Mouse (Mus musculus) MEL (cell line): ENCODE results near the gene Pdcd5. TPM values are rescaled to one million over a fixed set of nuclear protein-coding genes. Genes with fewer than 3 reads are reported as not detected.

Experiments
- DNase-seq: peaks from one replicate; pipeline ENCODE4 v3.0.0; 2011; ENCODE audit warnings: low read depth, low spot score
- H3K27ac ChIP-seq: 2 replicates; pipeline ENCODE4 v1.5.1; 2012; ENCODE audit warnings: low read depth, mild to moderate bottlenecking, control low read depth, low read length, moderate library complexity; ENCODE audit not compliant: control insufficient read depth
- H3K27me3 ChIP-seq, 2 experiments: fragments of 150-350 bp in 1 of 2; sonication (generic) in 1 of 2; 2 replicates each; pipeline ENCODE4 v1.6.1; 2012; ENCODE audit warnings: low read length in 2 of 2, mild to moderate bottlenecking in 2 of 2, improper control_type of control experiment in 1 of 2, moderate library complexity in 1 of 2; ENCODE audit not compliant: insufficient read depth in 2 of 2, control insufficient read depth in 1 of 2
- H3K36me3 ChIP-seq, 2 experiments: 2 replicates each; pipeline ENCODE4 v1.6.1; 2012 to 2014; ENCODE audit warnings: low read length in 2 of 2, improper control_type of control experiment in 1 of 2, inconsistent platforms in 1 of 2, mild to moderate bottlenecking in 1 of 2; ENCODE audit not compliant: insufficient read depth in 2 of 2, control insufficient read depth in 1 of 2
- H3K4me1 ChIP-seq, 2 experiments: fragments of 150-350 bp in 1 of 2; sonication (generic) in 1 of 2; 2 replicates each; pipeline ENCODE4 v1.6.1; 2012; ENCODE audit warnings: low read length in 2 of 2, improper control_type of control experiment in 1 of 2, mild to moderate bottlenecking in 1 of 2; ENCODE audit not compliant: insufficient read depth in 2 of 2, control insufficient read depth in 1 of 2
- H3K4me3 ChIP-seq, 2 experiments: fragments of 150-350 bp in 1 of 2; sonication (generic) in 1 of 2; 2 replicates each; pipeline ENCODE4 v1.5.1; 2012; ENCODE audit warnings: low read depth in 2 of 2, low read length in 2 of 2, mild to moderate bottlenecking in 2 of 2, moderate library complexity in 2 of 2, control low read depth in 1 of 2, improper control_type of control experiment in 1 of 2; ENCODE audit not compliant: control insufficient read depth in 1 of 2, insufficient read depth in 1 of 2
- H3K79me2 ChIP-seq: 2 replicates; pipeline ENCODE4 v1.6.1; 2012; ENCODE audit warnings: mild to moderate bottlenecking, low read length, moderate library complexity; ENCODE audit not compliant: control insufficient read depth, poor library complexity, insufficient read depth
- H3K9ac ChIP-seq: 2 replicates; pipeline ENCODE4 v1.6.1; 2012; ENCODE audit warnings: low read depth, mild to moderate bottlenecking, control low read depth, low read length, moderate library complexity; ENCODE audit not compliant: control insufficient read depth, poor library complexity, severe bottlenecking
- H3K9me3 ChIP-seq: fragments of 150-350 bp; sonication (generic); replicated peaks from 2 replicates; pipeline ENCODE4 v1.6.1; 2012; ENCODE audit warnings: mild to moderate bottlenecking, low read length, improper control_type of control experiment, moderate library complexity; ENCODE audit not compliant: insufficient read depth
- CHD2 ChIP-seq: IDR thresholded peaks from 2 replicates; pipeline ENCODE4 v1.6.1; 2011; ENCODE audit warnings: low read length, improper control_type of control experiment
- CTCF ChIP-seq, 3 experiments: IDR thresholded peaks in 2 of 3; conservative IDR thresholded peaks in 1 of 3; 2 replicates each; pipeline ENCODE4 v1.5.1; 2011 to 2012; ENCODE audit warnings: low read length in 3 of 3, low read depth in 2 of 3, mild to moderate bottlenecking in 2 of 3, improper control_type of control experiment in 1 of 3, inconsistent platforms in 1 of 3, mixed read lengths in 1 of 3, moderate library complexity in 1 of 3; ENCODE audit not compliant: control insufficient read depth in 1 of 3, insufficient read depth in 1 of 3, poor library complexity in 1 of 3, severe bottlenecking in 1 of 3
- E2F4 ChIP-seq: IDR thresholded peaks from 2 replicates; pipeline ENCODE4 v1.6.1; 2011; ENCODE audit warnings: low read depth, low read length, improper control_type of control experiment, borderline replicate concordance
- ELF1 ChIP-seq: IDR thresholded peaks from 2 replicates; pipeline ENCODE4 v1.6.1; 2014; ENCODE audit warnings: low read depth, mild to moderate bottlenecking, inconsistent platforms, low read length, improper control_type of control experiment, moderate library complexity
- EP300 ChIP-seq, 2 experiments: IDR thresholded peaks; 2 replicates each; pipeline ENCODE4 v1.6.1; 2011; ENCODE audit warnings: improper control_type of control experiment in 2 of 2, low read length in 2 of 2, low read depth in 1 of 2, mild to moderate bottlenecking in 1 of 2
- ETS1 ChIP-seq: IDR thresholded peaks from 2 replicates; pipeline ENCODE4 v1.6.1; 2012; ENCODE audit warnings: low read depth, mild to moderate bottlenecking, inconsistent platforms, low read length, improper control_type of control experiment, moderate library complexity
- GABPA ChIP-seq: IDR thresholded peaks from 2 replicates; pipeline ENCODE4 v1.6.1; 2012; ENCODE audit warnings: low read depth, mild to moderate bottlenecking, inconsistent platforms, low read length, improper control_type of control experiment, moderate library complexity
- HCFC1 ChIP-seq: IDR thresholded peaks from 2 replicates; pipeline ENCODE4 v1.6.1; 2012; ENCODE audit warnings: low read depth, mild to moderate bottlenecking, inconsistent platforms, low read length, improper control_type of control experiment, moderate library complexity
- JUND ChIP-seq: IDR thresholded peaks from 2 replicates; pipeline ENCODE4 v1.6.1; 2011; ENCODE audit warnings: low read depth, mild to moderate bottlenecking, improper control_type of control experiment, low read length
- KAT2A ChIP-seq: conservative IDR thresholded peaks from 2 replicates; pipeline ENCODE4 v1.6.1; 2012; ENCODE audit warnings: low read depth, low read length, improper control_type of control experiment, inconsistent platforms
- MAFK ChIP-seq: IDR thresholded peaks from 2 replicates; pipeline ENCODE4 v1.6.1; 2011; ENCODE audit warnings: low read depth, mild to moderate bottlenecking, low read length, improper control_type of control experiment, borderline replicate concordance
- MAX ChIP-seq: IDR thresholded peaks from 2 replicates; pipeline ENCODE4 v1.6.1; 2011; ENCODE audit warnings: low read length, improper control_type of control experiment
- MAZ ChIP-seq: IDR thresholded peaks from 2 replicates; pipeline ENCODE4 v1.6.1; 2012; ENCODE audit warnings: low read depth, mild to moderate bottlenecking, inconsistent platforms, low read length, improper control_type of control experiment
- MEF2A ChIP-seq: IDR thresholded peaks from 2 replicates; pipeline ENCODE4 v1.6.1; 2014; ENCODE audit warnings: low read depth, mild to moderate bottlenecking, inconsistent platforms, low read length, improper control_type of control experiment; ENCODE audit not compliant: poor library complexity, insufficient replicate concordance, severe bottlenecking; ENCODE audit errors: extremely low read depth
- MXI1 ChIP-seq: IDR thresholded peaks from 2 replicates; pipeline ENCODE4 v1.6.1; 2011; ENCODE audit warnings: mild to moderate bottlenecking, low read depth, low read length, improper control_type of control experiment
- MYB ChIP-seq: IDR thresholded peaks from 2 replicates; pipeline ENCODE4 v1.6.1; 2011; ENCODE audit warnings: mild to moderate bottlenecking, low read depth, low read length, improper control_type of control experiment
- NELFE ChIP-seq: IDR thresholded peaks from 2 replicates; pipeline ENCODE4 v1.6.1; 2011; ENCODE audit warnings: low read depth, low read length, improper control_type of control experiment
- NRF1 ChIP-seq: IDR thresholded peaks from 2 replicates; pipeline ENCODE4 v1.6.1; 2014; ENCODE audit warnings: low read depth, mild to moderate bottlenecking, inconsistent platforms, low read length, improper control_type of control experiment, moderate library complexity; ENCODE audit not compliant: poor library complexity, insufficient read depth, severe bottlenecking
- POLR2A ChIP-seq, 2 experiments: IDR thresholded peaks; 2 replicates each; pipeline ENCODE4 v1.6.1; 2011 to 2012; ENCODE audit warnings: low read length in 2 of 2, mild to moderate bottlenecking in 2 of 2, control low read depth in 1 of 2, improper control_type of control experiment in 1 of 2, low read depth in 1 of 2, moderate library complexity in 1 of 2; ENCODE audit not compliant: control insufficient read depth in 1 of 2, insufficient read depth in 1 of 2, poor library complexity in 1 of 2
- POLR2AphosphoS2 ChIP-seq: IDR thresholded peaks from 2 replicates; pipeline ENCODE4 v1.6.1; 2011; ENCODE audit warnings: low read length, improper control_type of control experiment
- POLR2AphosphoS5 ChIP-seq: IDR thresholded peaks from 2 replicates; pipeline ENCODE4 v1.6.1; 2012; ENCODE audit warnings: low read depth, borderline replicate concordance, mild to moderate bottlenecking, inconsistent platforms, low read length, moderate library complexity, mixed read lengths
- RCOR1 ChIP-seq: IDR thresholded peaks from 2 replicates; pipeline ENCODE4 v1.6.1; 2012; ENCODE audit warnings: low read depth, mild to moderate bottlenecking, inconsistent platforms, low read length, improper control_type of control experiment
- SIN3A ChIP-seq: IDR thresholded peaks from 2 replicates; pipeline ENCODE4 v1.6.1; 2012; ENCODE audit warnings: low read length, improper control_type of control experiment, inconsistent platforms
- SMC3 ChIP-seq: IDR thresholded peaks from 2 replicates; pipeline ENCODE4 v1.6.1; 2011; ENCODE audit warnings: low read depth, low read length, improper control_type of control experiment
- TAL1 ChIP-seq: IDR thresholded peaks from 2 replicates; pipeline ENCODE4 v1.6.1; 2012; ENCODE audit warnings: mild to moderate bottlenecking, inconsistent platforms, low read length, moderate library complexity, mixed read lengths
- TCF12 ChIP-seq: IDR thresholded peaks from 2 replicates; pipeline ENCODE4 v1.6.1; 2014; ENCODE audit warnings: low read depth, mild to moderate bottlenecking, inconsistent platforms, low read length, improper control_type of control experiment, moderate library complexity
- UBTF ChIP-seq: IDR thresholded peaks from 2 replicates; pipeline ENCODE4 v1.6.1; 2012; ENCODE audit warnings: low read depth, mild to moderate bottlenecking, inconsistent platforms, low read length, improper control_type of control experiment, moderate library complexity, borderline replicate concordance; ENCODE audit not compliant: insufficient read depth
- USF1 ChIP-seq: IDR thresholded peaks from 2 replicates; pipeline ENCODE4 v1.6.1; 2014; ENCODE audit warnings: low read depth, mild to moderate bottlenecking, inconsistent platforms, low read length, improper control_type of control experiment, moderate library complexity
- USF2 ChIP-seq, 2 experiments: IDR thresholded peaks; 2 replicates each; pipeline ENCODE4 v1.6.1; 2011 to 2012; ENCODE audit warnings: improper control_type of control experiment in 2 of 2, low read length in 2 of 2, borderline replicate concordance in 1 of 2, inconsistent platforms in 1 of 2, low read depth in 1 of 2, mild to moderate bottlenecking in 1 of 2; ENCODE audit not compliant: insufficient read depth in 1 of 2
- ZC3H11A ChIP-seq: IDR thresholded peaks from 2 replicates; pipeline ENCODE4 v1.6.1; 2012; ENCODE audit warnings: low read depth, mild to moderate bottlenecking, inconsistent platforms, low read length, improper control_type of control experiment
- ZNF384 ChIP-seq: IDR thresholded peaks from 2 replicates; pipeline ENCODE4 v1.6.1; 2012; ENCODE audit warnings: low read depth, mild to moderate bottlenecking, inconsistent platforms, low read length, improper control_type of control experiment
- polyA plus RNA-seq, 2 experiments: library from polyadenylated mRNA; stranded (reverse) in 1 of 2; unstranded in 1 of 2; fragments of >175 nt in 1 of 2; fragments of >200 nt in 1 of 2; gene quantifications; 2 replicates each; pipeline versions ENCODE4 v1.2.1 to v1.2.4; 2012; ENCODE audit warnings: low replicate concordance in 2 of 2, low read depth in 1 of 2; ENCODE audit not compliant: insufficient read length in 2 of 2, insufficient read depth in 1 of 2, missing spikeins in 1 of 2
- total RNA-seq: library from RNA; depleted of rRNA; stranded (reverse); fragments of 300-350 nt; gene quantifications from 2 replicates; pipeline ENCODE4 v1.2.3, GENCODE M21; 2012

Pdcd5 gene
- total and polyA plus RNA-seq, 3 experiments, result 118 to 1,267 (median 221) TPM

GRCm38 (mm10) chr7:35650716-35651410 is 3.5 kb upstream of the Pdcd5 start:
- no peak for DNase-seq
- H3K9ac ChIP-seq, result no peak overlapping the region
- TF ChIP-seq SIN3A, result no peak
- no peak for TF ChIP-seq TCF12
- TF ChIP-seq TAL1, result no peak
- no peak for TF ChIP-seq ZNF384
- TF ChIP-seq NRF1, result no peak
- no peak for TF ChIP-seq UBTF
- TF ChIP-seq CHD2, result no peak
- no peak for TF ChIP-seq RCOR1
- H3K4me3 ChIP-seq, result no peak overlapping the region
- no peaks in the 10 kb centered on the region for H3K27me3 ChIP-seq
- H3K36me3 ChIP-seq, result peaks cover 0 to 14% of the 10 kb centered on the region in 2 experiments; a peak in 2 of 4 replicates
- peaks cover 9% of the 10 kb centered on the region for H3K79me2 ChIP-seq
- no peaks in the 10 kb centered on the region for H3K9me3 ChIP-seq
- H3K27ac ChIP-seq, result no peak overlapping the region
- peaks cover 2 to 11% of the 10 kb centered on the region in 2 experiments for H3K4me1 ChIP-seq

GRCm38 (mm10) chr7:35649071-35649470 is 1.8 kb upstream of the Pdcd5 start:
- Histone ChIP-seq H3K27me3 (no peaks in the 10 kb centered on the region), H3K79me2 (peaks cover 10% of the 10 kb centered on the region), H3K9me3 (no peaks in the 10 kb centered on the region), H3K36me3 (peaks cover 0 to 14% of the 10 kb centered on the region in 2 experiments; a peak in 2 of 4 replicates), H3K27ac (peak overlapping the region; percentile 62), H3K4me3 (peak overlapping the region; percentile 37 to 39), H3K4me1 (peaks cover 2 to 11% of the 10 kb centered on the region in 2 experiments), H3K9ac (peak overlapping the region; percentile 43)
- DNase-seq, result peak; percentile 93
- TF ChIP-seq KAT2A (no peak), MXI1 (peak; percentile 79), CHD2 (no peak), POLR2A (IDR thresholded peaks at IDR 0.05; ENCODE audit: control insufficient read depth in 1 of 2, insufficient read depth in 1 of 2, low read depth in 1 of 2, low read length in 2 of 2, poor library complexity in 1 of 2) (no peak), POLR2AphosphoS2 (no peak), ELF1 (no peak), MAX (peak; percentile 52), SIN3A (peak; percentile 95), RCOR1 (no peak), CTCF (IDR thresholded peaks at IDR 0.05 in 2 of 3, conservative IDR thresholded peaks at IDR 0.05 in 1 of 3; ENCODE audit: control insufficient read depth in 1 of 3, insufficient read depth in 1 of 3, low read depth in 2 of 3, low read length in 3 of 3, poor library complexity in 1 of 3, severe bottlenecking in 1 of 3) (no peak), POLR2AphosphoS5 (no peak), MAFK (no peak), GABPA (no peak), EP300 (IDR thresholded peaks at IDR 0.05; ENCODE audit: low read depth in 1 of 2, low read length in 2 of 2) (no peak), MAZ (0 out of 2 replicates have a peak, but pooled peaks have one; percentile 42), SMC3 (no peak), ETS1 (peak; percentile 53; the same call in 1 of the 2 replicates), HCFC1 (peak; percentile 63), NELFE (peak; percentile 35; the same call in 1 of the 2 replicates), JUND (no peak), ZC3H11A (no peak), E2F4 (no peak), MYB (no peak), USF1 (no peak), USF2 (IDR thresholded peaks at IDR 0.05; ENCODE audit: borderline replicate concordance in 1 of 2, insufficient read depth in 1 of 2, low read depth in 1 of 2, low read length in 2 of 2) (no peak), MEF2A (no peak)
